Mouse (Mus musculus) forebrain, embryonic 14.5 days (tissue): ENCODE measurements around the gene Slamf9. TPM values are rescaled to one million over a fixed set of nuclear protein-coding genes. Genes with fewer than 3 reads are reported as not detected.

Source experiments
- ATAC-seq: fragments of 200-750 bp; cut with Nextera tagmentation; 2 replicates; pipeline ENCODE4 v1.8.0; 2017; ENCODE audit warnings: mild to moderate bottlenecking, moderate library complexity
- DNase-seq: peaks from one replicate; pipeline ENCODE4 v3.0.0-alpha.2; 2015; ENCODE audit warnings: low spot score
- H3K27ac ChIP-seq: fragments of 300-500 bp; sonication (generic); 2 replicates; pipeline ENCODE4 v1.5.1; 2014; ENCODE audit warnings: low read depth, mild to moderate bottlenecking, control low read depth, low read length, moderate library complexity
- H3K27me3 ChIP-seq: fragments of 300-500 bp; sonication (generic); replicated peaks from 2 replicates; pipeline ENCODE4 v1.6.1; 2014; ENCODE audit warnings: low read length, control low read depth, mixed read lengths; ENCODE audit not compliant: control insufficient read depth, insufficient read depth
- H3K36me3 ChIP-seq: fragments of 300-500 bp; sonication (generic); 2 replicates; pipeline ENCODE4 v1.6.1; 2014; ENCODE audit warnings: low read length, control low read depth; ENCODE audit not compliant: control insufficient read depth, insufficient read depth
- H3K4me1 ChIP-seq: fragments of 300-500 bp; sonication (generic); 2 replicates; pipeline ENCODE4 v1.6.1; 2014; ENCODE audit warnings: antibody characterized with exemption, low read length, control low read depth; ENCODE audit not compliant: control insufficient read depth, insufficient read depth
- H3K4me2 ChIP-seq: fragments of 300-500 bp; sonication (generic); 2 replicates; pipeline ENCODE4 v1.6.1; 2014; ENCODE audit warnings: mild to moderate bottlenecking, control low read depth, low read length
- H3K4me3 ChIP-seq: fragments of 300-500 bp; sonication (generic); 2 replicates; pipeline ENCODE4 v1.5.1; 2014; ENCODE audit warnings: low read depth, low read length, control low read depth
- H3K9ac ChIP-seq: fragments of 300-500 bp; sonication (generic); 2 replicates; pipeline ENCODE4 v1.6.1; 2014; ENCODE audit warnings: mild to moderate bottlenecking, low read length, control low read depth, moderate library complexity
- H3K9me3 ChIP-seq: fragments of 300-500 bp; sonication (generic); replicated peaks from 2 replicates; pipeline ENCODE4 v1.6.1; 2016; ENCODE audit warnings: low read length, control low read depth, mixed read lengths; ENCODE audit not compliant: control insufficient read depth
- WGBS: fragments of 180-500 bp; shearing (Covaris S2); extraction: QIAGEN DNeasy Blood & Tissue Kit; methylation state at CpG from one replicate; pipeline ENCODE4 v1.1.7; 2014; 5-methylcytosine and 5-hydroxymethylcytosine counted together
- polyA plus RNA-seq: library from polyadenylated mRNA; unstranded; fragments of >200 nt; fragmentation: Nextera tagmentation; extraction: Ambion mirVana; gene quantifications from 2 replicates; pipeline ENCODE4 v1.2.1, GENCODE M21; 2014

Gene Slamf9
- polyA plus RNA-seq, 1 experiment from 2014 or later = 0.34 TPM

GRCm38 (mm10) chr1:172520576-172521440 is 45.6 kb downstream of the Slamf9 start, which contains the start of gene Cfap45:
TSS of gene Cfap45 (plus strand) at chr1:172520801.
- H3K27ac ChIP-seq = no peak within 1 kb of the TSS; the same call in 1 of the 2 replicates
- peak within 1 kb of the TSS; percentile 24 for H3K4me3 ChIP-seq
- peak within 1 kb of the TSS; percentile 64 for H3K4me2 ChIP-seq
- no peaks in the 10 kb centered on the region for H3K36me3 ChIP-seq
- H3K4me1 ChIP-seq = peaks cover 7% of the 10 kb centered on the region; the same call in 1 of the 2 replicates
- H3K9me3 ChIP-seq = no peaks in the 10 kb centered on the region
- peak; percentile 97 for DNase-seq
- no peaks in the 10 kb centered on the region for H3K27me3 ChIP-seq
- peak within 1 kb of the TSS; percentile 5; the same call in 1 of the 2 replicates for H3K9ac ChIP-seq
- peak; percentile 94 for ATAC-seq
- 5% methylated on average over 28 of the region's 28 CpGs for WGBS

DNA sequence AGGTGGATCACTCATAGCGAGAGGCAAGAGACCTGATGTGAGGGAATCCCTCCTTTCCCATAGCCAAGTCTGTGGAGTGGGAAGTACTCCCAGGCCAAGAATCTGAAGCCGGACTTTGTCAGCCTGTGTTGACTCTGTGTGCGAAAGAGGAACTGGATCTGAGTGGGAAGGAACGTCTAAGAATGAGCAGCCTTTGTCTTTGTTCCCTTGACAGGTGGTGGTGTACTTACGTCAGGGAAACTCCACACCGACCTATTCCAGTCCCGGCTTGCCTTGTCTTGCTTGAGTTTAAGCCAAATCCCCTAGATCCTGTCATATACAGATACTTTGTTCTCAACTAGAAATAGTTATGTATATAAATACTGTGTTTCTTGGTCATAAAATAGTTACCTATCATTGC is 47.4 kb downstream of the Slamf9 start:
- DNase-seq = no peak
- no peak overlapping the region for H3K4me2 ChIP-seq
- H3K27ac ChIP-seq = no peak overlapping the region
- ATAC-seq = no peak
- H3K4me1 ChIP-seq = peaks cover 7% of the 10 kb centered on the region; the same call in 1 of the 2 replicates
- no peak overlapping the region for H3K9ac ChIP-seq
- no peaks in the 10 kb centered on the region for H3K9me3 ChIP-seq
- WGBS = 70% methylated on average over 7 of the region's 7 CpGs
- no peaks in the 10 kb centered on the region for H3K27me3 ChIP-seq
- H3K36me3 ChIP-seq = no peaks in the 10 kb centered on the region
- no peak overlapping the region for H3K4me3 ChIP-seq

DNA sequence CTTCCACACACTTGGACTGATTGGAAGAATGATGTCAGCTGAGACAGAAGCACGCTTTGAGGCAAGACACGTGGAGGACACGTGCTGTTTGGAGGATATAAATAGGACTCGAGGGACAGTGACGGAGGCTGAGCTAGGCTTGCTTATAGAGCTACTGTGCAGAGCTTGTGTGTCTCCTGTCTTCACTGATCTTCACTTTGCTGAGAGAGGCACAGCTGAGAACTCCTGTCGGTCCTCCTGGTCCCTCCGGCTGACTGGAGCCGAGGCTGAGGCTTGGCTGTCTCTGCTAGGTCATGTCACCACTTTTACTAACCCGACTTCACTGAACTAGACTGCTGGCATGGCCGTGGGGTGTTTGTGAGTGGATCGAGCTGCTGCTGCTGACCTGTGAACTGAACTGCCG is 48.5 kb downstream of the Slamf9 start:
- 69% methylated on average over 12 of the region's 12 CpGs for WGBS

GRCm38 (mm10) chr1:172525027-172525764 is 50.0 kb downstream of the Slamf9 start:
- Histone ChIP-seq H3K4me3 (no peak overlapping the region), H3K4me1 (peaks cover 7% of the 10 kb centered on the region; the same call in 1 of the 2 replicates), H3K36me3 (no peaks in the 10 kb centered on the region), H3K9me3 (no peaks in the 10 kb centered on the region), H3K9ac (no peak overlapping the region), H3K27ac (no peak overlapping the region), H3K27me3 (no peaks in the 10 kb centered on the region), H3K4me2 (no peak overlapping the region)
- no peak for DNase-seq
- ATAC-seq = no peak
- 56% methylated on average over 15 of the region's 15 CpGs for WGBS

More for the DNA sequence above, 48.5 kb downstream of the Slamf9 start:
- no peak for ATAC-seq
- no peaks in the 10 kb centered on the region for H3K9me3 ChIP-seq
- H3K4me3 ChIP-seq = no peak overlapping the region
- H3K4me2 ChIP-seq = no peak overlapping the region
- no peak overlapping the region for H3K27ac ChIP-seq
- no peak overlapping the region for H3K9ac ChIP-seq
- no peaks in the 10 kb centered on the region for H3K27me3 ChIP-seq
- H3K4me1 ChIP-seq = peaks cover 7% of the 10 kb centered on the region; the same call in 1 of the 2 replicates
- no peak for DNase-seq
- H3K36me3 ChIP-seq = no peaks in the 10 kb centered on the region

DNA sequence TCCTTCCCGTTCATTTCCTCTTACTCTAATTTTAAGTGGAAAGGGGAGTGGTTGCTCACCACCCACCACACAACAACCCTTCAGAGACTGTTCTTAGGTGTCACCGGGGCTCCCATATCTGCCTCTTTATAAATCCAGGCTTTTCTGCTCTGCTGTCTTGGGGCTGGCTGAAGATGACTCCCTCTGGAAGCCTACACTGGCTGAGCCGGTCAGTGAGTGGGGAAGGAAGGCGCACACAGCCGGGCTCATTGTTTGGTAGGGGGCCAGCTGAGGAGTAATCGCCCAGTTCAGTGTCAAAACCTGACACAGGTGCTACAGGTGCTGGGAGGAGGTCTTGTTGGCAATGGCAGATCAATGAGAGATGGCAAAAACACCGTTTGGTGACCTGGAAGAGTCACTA is 50.8 kb downstream of the Slamf9 start:
- Histone ChIP-seq H3K27ac (no peak overlapping the region), H3K9me3 (no peaks in the 10 kb centered on the region), H3K36me3 (no peaks in the 10 kb centered on the region), H3K4me3 (no peak overlapping the region), H3K9ac (no peak overlapping the region), H3K27me3 (no peaks in the 10 kb centered on the region), H3K4me2 (no peak overlapping the region), H3K4me1 (peaks cover 4% of the 10 kb centered on the region; the same call in 1 of the 2 replicates)
- ATAC-seq (no peak), DNase-seq (no peak)
- 71% methylated on average over 7 of the region's 7 CpGs for WGBS

DNA sequence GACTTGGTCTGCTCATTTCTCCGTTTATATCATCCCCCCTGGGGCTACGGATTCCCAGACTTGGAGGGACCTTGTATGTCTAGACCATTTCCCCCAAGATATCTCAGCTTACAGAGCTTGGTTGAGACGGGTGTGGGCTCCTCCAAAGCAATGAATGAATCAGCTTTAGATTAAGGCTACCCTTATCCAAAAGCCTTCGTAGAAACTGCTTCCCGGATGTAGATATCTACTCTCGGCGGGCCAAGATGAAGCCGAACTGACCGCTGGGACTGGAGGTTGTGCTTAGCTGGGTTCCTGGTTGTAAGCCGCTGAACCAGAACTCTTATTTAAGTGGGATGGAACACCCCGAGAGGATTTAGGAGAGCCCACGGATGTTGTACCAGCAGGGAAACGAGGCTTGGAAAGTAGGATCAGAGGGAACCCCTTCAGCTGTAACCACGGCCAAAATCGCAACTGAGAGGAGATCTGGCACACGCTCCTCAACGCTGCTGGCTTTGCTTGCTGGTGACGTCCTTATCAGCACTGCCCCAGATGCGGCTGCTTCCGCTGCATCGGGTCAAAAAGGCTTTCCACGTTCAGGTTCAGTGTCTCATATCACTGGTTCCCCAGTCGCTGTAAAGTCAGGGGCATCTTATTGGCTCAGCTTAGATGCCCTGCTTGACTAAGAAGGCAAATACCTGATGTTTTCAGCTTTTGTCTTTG is 51.4 kb downstream of the Slamf9 start:
- DNase-seq (no peak), ATAC-seq (no peak)
- Histone ChIP-seq H3K4me2 (no peak overlapping the region), H3K9me3 (no peaks in the 10 kb centered on the region), H3K27ac (no peak overlapping the region), H3K27me3 (no peaks in the 10 kb centered on the region), H3K9ac (no peak overlapping the region), H3K4me3 (no peak overlapping the region), H3K36me3 (no peaks in the 10 kb centered on the region), H3K4me1 (no peaks in the 10 kb centered on the region)
- WGBS = 84% methylated on average over 23 of the region's 23 CpGs

- no peak for ATAC-seq
- no peaks in the 10 kb centered on the region for H3K27me3 ChIP-seq
- no peak overlapping the region for H3K9ac ChIP-seq
- H3K27ac ChIP-seq = no peak overlapping the region
- WGBS = 93% methylated on average over 10 of the region's 10 CpGs
- no peaks in the 10 kb centered on the region for H3K9me3 ChIP-seq
- no peak for DNase-seq
- no peaks in the 10 kb centered on the region for H3K36me3 ChIP-seq
- no peak overlapping the region for H3K4me2 ChIP-seq
- H3K4me1 ChIP-seq = peaks cover 4% of the 10 kb centered on the region; the same call in 1 of the 2 replicates
- H3K4me3 ChIP-seq = no peak overlapping the region
Observed at GRCm38 (mm10) chr1:172527431-172527830, 52.3 kb downstream of the Slamf9 start.
